Mouse (Mus musculus): Measurements from ENCODE around the gene Arnt2.

GRCm38 (mm10) chr7:84442343-84442911 lies 32.5 kb upstream of the Arnt2 start:
- no peak for TF ChIP-seq POLR2A (IDR thresholded peaks at IDR 0.05; ENCODE audit: low read depth, low read length)
- no peak for TF ChIP-seq CTCF (conservative IDR thresholded peaks at IDR 0.05; ENCODE audit: insufficient read depth, insufficient read length, low read depth, low read length)
